9 mouse cellular contexts compared by ENCODE assay signal in genomic region chr3:92907571-92907970, GRCm38 (mm10). TPM values are rescaled to one million over a fixed set of nuclear protein-coding genes. Genes with fewer than 3 reads are reported as not detected.
DNase-seq lines count a peak whose midpoint lies in the region; ATAC-seq and TF ChIP-seq lines count a peak whose summit lies in the region.
"Had no signal": no experiment of that assay in that cellular context is flagged by ENCODE, and none has a peak within 500 bp of the region (broad histone marks: within the 10 kb centered on the region; RNA-seq: fewer than 3 reads in every experiment).

No protein-coding gene starts in this region.

- intact Hi-C loops in heart, adult 2 months (cut with DNase I): no loop called here
- intact Hi-C loops in heart, postnatal 36 days (cut with DNase I): loop anchor here (5.0 kb wide), 1 partner anchor 125 kb away; no protein-coding TSS in a partner anchor

- no peaks in the 10 kb centered on the region for H3K9me3 ChIP-seq in heart, embryonic 11.5 days (replicated peaks; ENCODE audit: control insufficient read depth, low read length)
- no peaks in the 10 kb centered on the region for H3K9me3 ChIP-seq in neural tube, embryonic 14.5 days (ENCODE audit: control insufficient read depth, low read length)

- H3K36me3 ChIP-seq in heart, adult 2 months (ENCODE audit: control insufficient read depth, insufficient read depth, low read length): no peaks in the 10 kb centered on the region
- H3K36me3 ChIP-seq in heart, embryonic 11.5 days (ENCODE audit: control insufficient read depth, insufficient read depth, low read length): no peaks in the 10 kb centered on the region
- no peaks in the 10 kb centered on the region for H3K36me3 ChIP-seq in neural tube, embryonic 14.5 days (ENCODE audit: control insufficient read depth, insufficient read depth, low read length)

- no peaks in the 10 kb centered on the region for H3K4me1 ChIP-seq in heart, adult 2 months (ENCODE audit: control insufficient read depth, insufficient read depth, low read length)
- no peaks in the 10 kb centered on the region for H3K4me1 ChIP-seq in heart, embryonic 11.5 days (ENCODE audit: control insufficient read depth, insufficient read depth, low read length)
- H3K4me1 ChIP-seq in embryonic fibroblast, embryonic 13.5 days (ENCODE audit: control insufficient read depth, insufficient read depth, low read length): no peaks in the 10 kb centered on the region
- H3K4me1 ChIP-seq in neural tube, embryonic 14.5 days (ENCODE audit: control insufficient read depth, insufficient read depth, low read length): no peaks in the 10 kb centered on the region

- H3K4me3 ChIP-seq in heart, adult 2 months: no peak overlapping the region
- H3K4me3 ChIP-seq in heart, embryonic 11.5 days (ENCODE audit: low read depth, low read length): no peak overlapping the region
- H3K4me3 ChIP-seq in embryonic fibroblast, embryonic 13.5 days (ENCODE audit: insufficient read depth, low read length): no peak overlapping the region
- no peak overlapping the region for H3K4me3 ChIP-seq in neural tube, embryonic 14.5 days (ENCODE audit: low read depth, low read length)

- no peak for TF ChIP-seq POLR2A in heart, adult 2 months (IDR thresholded peaks at IDR 0.05; ENCODE audit: insufficient read depth, low read depth, low read length)
- TF ChIP-seq POLR2A in embryonic fibroblast, embryonic 13.5 days (IDR thresholded peaks at IDR 0.05; ENCODE audit: low read depth, low read length): no peak

- TF ChIP-seq EP300 in heart, adult 2 months (IDR thresholded peaks at IDR 0.05; ENCODE audit: insufficient read depth, low read depth, low read length): no peak

- TF ChIP-seq CTCF in heart, adult 2 months (IDR thresholded peaks at IDR 0.05): peak; percentile 69
- TF ChIP-seq CTCF in embryonic fibroblast, embryonic 13.5 days (IDR thresholded peaks at IDR 0.05; ENCODE audit: borderline replicate concordance, insufficient read depth, low read length): peak; percentile 61; the same call in 1 of the 2 replicates

- DNase-seq in heart, adult 2 months: no peak
- DNase-seq in ovary, postnatal 14 days (ENCODE audit: low spot score): peak; percentile 17
- DNase-seq in ovary, postnatal 36 days (ENCODE audit: low spot score): no peak
- no peak for DNase-seq in heart, adult 8-10 months (ENCODE audit: low spot score)
- no peak for DNase-seq in heart, postnatal 36 days

- no peak for ATAC-seq in heart, embryonic 11.5 days (replicated peaks; ENCODE audit: insufficient number of reproducible peaks, low FRiP score, low TSS enrichment)
- peak; percentile 75; the same call in 1 of the 2 replicates for ATAC-seq in neural tube, embryonic 14.5 days (ENCODE audit: low read depth)

- H3K9ac ChIP-seq in heart, adult 2 months (ENCODE audit: low read depth, low read length): no peak overlapping the region
- no peak overlapping the region for H3K9ac ChIP-seq in heart, embryonic 11.5 days (ENCODE audit: low read depth, low read length)
- no peak overlapping the region for H3K9ac ChIP-seq in neural tube, embryonic 14.5 days (replicated peaks; ENCODE audit: low read depth, low read length)

- no peak overlapping the region for H3K4me2 ChIP-seq in heart, embryonic 11.5 days
- H3K4me2 ChIP-seq in neural tube, embryonic 14.5 days (ENCODE audit: low read depth, low read length): no peak overlapping the region

- WGBS in heart, adult 2 months: 25% methylated on average over 4 of the region's 4 CpGs
- WGBS in heart, embryonic 11.5 days (ENCODE audit: insufficient replicate concordance): 24% methylated on average over 4 of the region's 4 CpGs
- WGBS in neural tube, embryonic 14.5 days: 34% methylated on average over 4 of the region's 4 CpGs

- H3K27me3 ChIP-seq in heart, adult 2 months (ENCODE audit: control insufficient read depth, insufficient read depth, low read length): no peaks in the 10 kb centered on the region
- no peaks in the 10 kb centered on the region for H3K27me3 ChIP-seq in heart, embryonic 11.5 days (ENCODE audit: control insufficient read depth, insufficient read depth, low read length)
- no peaks in the 10 kb centered on the region for H3K27me3 ChIP-seq in neural tube, embryonic 14.5 days (ENCODE audit: control insufficient read depth, insufficient read depth, low read length)

- H3K27ac ChIP-seq in heart, adult 2 months: no peak overlapping the region
- no peak overlapping the region for H3K27ac ChIP-seq in heart, embryonic 11.5 days (ENCODE audit: low read depth, low read length)
- H3K27ac ChIP-seq in embryonic fibroblast, embryonic 13.5 days (ENCODE audit: insufficient read depth, low read length): no peak overlapping the region
- H3K27ac ChIP-seq in neural tube, embryonic 14.5 days (ENCODE audit: low read depth, low read length): no peak overlapping the region

- H3K79me2 ChIP-seq in heart, adult 2 months (replicated peaks; ENCODE audit: control insufficient read depth, insufficient read depth, low read length): no peaks in the 10 kb centered on the region

RNA-seq across cellular contexts. Expression of gene Lce3a, which starts 18.5 kb away (rescaled TPM):
- total RNA-seq in heart, adult 2 months (2021): not detected
- polyA plus RNA-seq in heart, adult 2 months (2012; rRNA removed): not detected in 2 replicates
- polyA plus RNA-seq in heart, embryonic 11.5 days (2014; fragmentation: Nextera tagmentation; extraction: Ambion mirVana): not detected in 2 replicates
- not detected in 2 replicates for polyA plus RNA-seq in embryonic fibroblast, embryonic 13.5 days (2011; ENCODE audit: insufficient read length, low read depth, missing spikeins)
- polyA plus RNA-seq in neural tube, embryonic 14.5 days (2014; fragmentation: Nextera tagmentation; extraction: Ambion mirVana): not detected in 2 replicates
- not detected for total RNA-seq in heart, adult 8-10 months (2022)
- not detected for total RNA-seq in heart, postnatal 36 days (2021)
- total RNA-seq: heart, postnatal 14 days had no signal

RNA-seq across cellular contexts. Expression of gene Lce3b, which starts 25.2 kb away (rescaled TPM):
- total RNA-seq in heart, adult 2 months (2021): not detected
- not detected in 2 replicates for polyA plus RNA-seq in heart, adult 2 months (2012; rRNA removed)
- polyA plus RNA-seq in heart, embryonic 11.5 days (2014; fragmentation: Nextera tagmentation; extraction: Ambion mirVana): not detected in 2 replicates
- polyA plus RNA-seq in embryonic fibroblast, embryonic 13.5 days (2011; ENCODE audit: insufficient read length, low read depth, missing spikeins): not detected in 2 replicates
- polyA plus RNA-seq in neural tube, embryonic 14.5 days (2014; fragmentation: Nextera tagmentation; extraction: Ambion mirVana): not detected in 2 replicates
- not detected for total RNA-seq in heart, adult 8-10 months (2022)
- total RNA-seq in heart, postnatal 36 days (2021): not detected
- total RNA-seq: heart, postnatal 14 days had no signal

RNA-seq across cellular contexts. Expression of gene Lce3c, which starts 36.7 kb away (rescaled TPM):
- not detected for total RNA-seq in heart, adult 2 months (2021)
- polyA plus RNA-seq in heart, adult 2 months (2012; rRNA removed): not detected in 2 replicates
- not detected in 2 replicates for polyA plus RNA-seq in heart, embryonic 11.5 days (2014; fragmentation: Nextera tagmentation; extraction: Ambion mirVana)
- not detected in 2 replicates for polyA plus RNA-seq in embryonic fibroblast, embryonic 13.5 days (2011; ENCODE audit: insufficient read length, low read depth, missing spikeins)
- not detected in 2 replicates for polyA plus RNA-seq in neural tube, embryonic 14.5 days (2014; fragmentation: Nextera tagmentation; extraction: Ambion mirVana)
- total RNA-seq in heart, adult 8-10 months (2022): not detected
- total RNA-seq in heart, postnatal 36 days (2021): not detected
- total RNA-seq: heart, postnatal 14 days had no signal

RNA-seq across cellular contexts. Expression of gene 2310050C09Rik, which starts 37.6 kb away (rescaled TPM):
- not detected for total RNA-seq in heart, adult 2 months (2021)
- not detected in 2 replicates for polyA plus RNA-seq in heart, adult 2 months (2012; rRNA removed)
- not detected in 2 replicates for polyA plus RNA-seq in heart, embryonic 11.5 days (2014; fragmentation: Nextera tagmentation; extraction: Ambion mirVana)
- not detected in 2 replicates for polyA plus RNA-seq in embryonic fibroblast, embryonic 13.5 days (2011; ENCODE audit: insufficient read length, low read depth, missing spikeins)
- not detected in 2 replicates for polyA plus RNA-seq in neural tube, embryonic 14.5 days (2014; fragmentation: Nextera tagmentation; extraction: Ambion mirVana)
- total RNA-seq in heart, adult 8-10 months (2022): not detected
- not detected for total RNA-seq in heart, postnatal 36 days (2021)
- total RNA-seq: heart, postnatal 14 days had no signal

RNA-seq across cellular contexts. Expression of gene Lce3d, which starts 49.6 kb away (rescaled TPM):
- total RNA-seq in heart, adult 2 months (2021): not detected
- not detected in 2 replicates for polyA plus RNA-seq in heart, adult 2 months (2012; rRNA removed)
- not detected in 2 replicates for polyA plus RNA-seq in heart, embryonic 11.5 days (2014; fragmentation: Nextera tagmentation; extraction: Ambion mirVana)
- polyA plus RNA-seq in embryonic fibroblast, embryonic 13.5 days (2011; ENCODE audit: insufficient read length, low read depth, missing spikeins): not detected in 2 replicates
- not detected in 2 replicates for polyA plus RNA-seq in neural tube, embryonic 14.5 days (2014; fragmentation: Nextera tagmentation; extraction: Ambion mirVana)
- total RNA-seq in heart, adult 8-10 months (2022): not detected
- not detected for total RNA-seq in heart, postnatal 36 days (2021)
- total RNA-seq: heart, postnatal 14 days had no signal
